Mouse (Mus musculus) thymus, postnatal 10 days (tissue): ENCODE measurements around the gene C030005K15Rik.
"Not testable (repeated sequence)": the region's sequence is repeated elsewhere in the genome, so short reads cannot be mapped to it uniquely, and the experiment has no call there.

ENCODE experiments used
- DNase-seq, 2 experiments: peaks; one replicate each; pipeline ENCODE4 v3.0.0; 2021; ENCODE audit warnings: low spot score in 2 of 2

Gene C030005K15Rik

GRCm38 (mm10) chr10:97726655-97727054 lies at the start of gene C030005K15Rik:
TSS of gene C030005K15Rik (minus strand) at chr10:97726755.
- not testable (repeated sequence) for DNase-seq

GRCm38 (mm10) chr10:97768171-97768749 lies 41.7 kb upstream of the C030005K15Rik start:
- DNase-seq: no peak

- no peak for DNase-seq
Observed at GRCm38 (mm10) chr10:97753821-97754220, 27.3 kb upstream of the C030005K15Rik start.

- no peak for DNase-seq
Observed at GRCm38 (mm10) chr10:97747231-97747630, 20.7 kb upstream of the C030005K15Rik start.

GRCm38 (mm10) chr10:97725929-97726328 lies 626 bp downstream of the C030005K15Rik start:
- DNase-seq: no peak

GRCm38 (mm10) chr10:97722709-97723108 lies 3.8 kb downstream of the C030005K15Rik start:
- no peak for DNase-seq

GRCm38 (mm10) chr10:97720625-97721024 lies 5.9 kb downstream of the C030005K15Rik start:
- no peak for DNase-seq

GRCm38 (mm10) chr10:97718021-97718420 lies 8.5 kb downstream of the C030005K15Rik start:
- DNase-seq: no peak

- DNase-seq: no peak
Observed at GRCm38 (mm10) chr10:97717233-97717632, 9.3 kb downstream of the C030005K15Rik start.

GRCm38 (mm10) chr10:97715289-97715906 lies 11.2 kb downstream of the C030005K15Rik start:
- no peak for DNase-seq

- DNase-seq: no peak
Observed at GRCm38 (mm10) chr10:97714584-97714983, 12.0 kb downstream of the C030005K15Rik start.

- DNase-seq: peak in 1 of 2 experiments; percentile 14
Observed at GRCm38 (mm10) chr10:97712687-97713086, 13.9 kb downstream of the C030005K15Rik start.

GRCm38 (mm10) chr10:97704562-97704961 lies 22.0 kb downstream of the C030005K15Rik start:
- DNase-seq: peak in 1 of 2 experiments; percentile 19

GRCm38 (mm10) chr10:97702321-97702720 lies 24.2 kb downstream of the C030005K15Rik start:
- DNase-seq: no peak

GRCm38 (mm10) chr10:97693398-97694135 lies 33.0 kb downstream of the C030005K15Rik start:
- no peak for DNase-seq

GRCm38 (mm10) chr10:97692913-97693312 lies 33.6 kb downstream of the C030005K15Rik start, which contains the start of gene Ccer1:
TSS of gene Ccer1 (plus strand) at chr10:97693059.
- no peak for DNase-seq

GRCm38 (mm10) chr10:97689425-97689824 lies 37.1 kb downstream of the C030005K15Rik start:
- no peak for DNase-seq

- DNase-seq: no peak
Observed at GRCm38 (mm10) chr10:97687198-97687597, 39.4 kb downstream of the C030005K15Rik start.

GRCm38 (mm10) chr10:97682981-97683380 lies 43.6 kb downstream of the C030005K15Rik start:
- DNase-seq: no peak
